Mouse (Mus musculus) kidney, postnatal 0 days (tissue): ENCODE data around the gene Trank1. TPM values are rescaled to one million over a fixed set of nuclear protein-coding genes. Genes with fewer than 3 reads are reported as not detected.

Experiments
- ATAC-seq: fragments of 200-750 bp; cut with Nextera tagmentation; replicated peaks from 2 replicates; pipeline ENCODE4 v1.8.0; 2017; ENCODE audit warnings: low read depth, moderate number of reproducible peaks, moderate TSS enrichment, moderate library complexity; ENCODE audit not compliant: low FRiP score
- DNase-seq: peaks from one replicate; pipeline ENCODE4 v3.0.0-alpha.2; 2016; ENCODE audit warnings: low spot score
- H3K27ac ChIP-seq: fragments of 300-500 bp; sonication (generic); 2 replicates; pipeline ENCODE4 v1.5.1; 2014; ENCODE audit warnings: mild to moderate bottlenecking
- H3K27me3 ChIP-seq: fragments of 300-500 bp; sonication (generic); 2 replicates; pipeline ENCODE4 v1.6.1; 2014; ENCODE audit warnings: low read length, mixed read lengths; ENCODE audit not compliant: insufficient read depth
- H3K36me3 ChIP-seq: fragments of 300-500 bp; sonication (generic); 2 replicates; pipeline ENCODE4 v1.6.1; 2014; ENCODE audit warnings: low read length, mixed read lengths; ENCODE audit not compliant: insufficient read depth
- H3K4me1 ChIP-seq: fragments of 300-500 bp; sonication (generic); replicated peaks from 2 replicates; pipeline ENCODE4 v1.6.1; 2014; ENCODE audit warnings: antibody characterized with exemption, low read length, mixed read lengths; ENCODE audit not compliant: insufficient read depth
- H3K4me2 ChIP-seq: fragments of 300-500 bp; sonication (generic); 2 replicates; pipeline ENCODE4 v1.6.1; 2014; ENCODE audit warnings: mild to moderate bottlenecking, low read length, moderate library complexity, mixed read lengths
- H3K4me3 ChIP-seq: fragments of 300-500 bp; sonication (generic); replicated peaks from 2 replicates; pipeline ENCODE4 v1.5.1; 2014; ENCODE audit warnings: low read depth, low read length
- H3K9ac ChIP-seq: fragments of 300-500 bp; sonication (generic); 2 replicates; pipeline ENCODE4 v1.6.1; 2014; ENCODE audit warnings: low read depth, low read length
- H3K9me3 ChIP-seq: fragments of 300-500 bp; sonication (generic); replicated peaks from 2 replicates; pipeline ENCODE4 v1.6.1; 2016; ENCODE audit warnings: low read length, inconsistent platforms, mixed read lengths
- CTCF ChIP-seq: IDR thresholded peaks from 2 replicates; pipeline ENCODE4 v1.5.1; 2016; ENCODE audit warnings: antibody characterized with exemption, low read depth, mild to moderate bottlenecking, moderate library complexity
- WGBS: fragments of 180-500 bp; shearing (Covaris S2); extraction: QIAGEN DNeasy Blood & Tissue Kit; methylation state at CpG from one replicate; pipeline ENCODE4 v1.1.7; 2014; 5-methylcytosine and 5-hydroxymethylcytosine counted together
- polyA plus RNA-seq: library from polyadenylated mRNA; unstranded; fragments of >200 nt; fragmentation: Nextera tagmentation; extraction: Ambion mirVana; gene quantifications from 2 replicates; pipeline ENCODE4 v1.2.1, GENCODE M21; 2015

Gene Trank1
- polyA plus RNA-seq, 1 experiment from 2014 or later = 1.0 TPM

GRCm38 (mm10) chr9:111438904-111439835, 127.6 kb downstream of the Trank1 start, which contains the start of gene Dclk3:
Gene Dclk3 (plus strand): TSS chr9:111439081.
- Histone ChIP-seq H3K4me2 (peak within 1 kb of the TSS; percentile 72), H3K27me3 (no peaks in the 10 kb centered on the region), H3K36me3 (no peaks in the 10 kb centered on the region), H3K27ac (no peak within 1 kb of the TSS), H3K9ac (peak within 1 kb of the TSS; percentile 50; the same call in 1 of the 2 replicates), H3K4me3 (peak within 1 kb of the TSS; percentile 52), H3K9me3 (no peaks in the 10 kb centered on the region), H3K4me1 (no peaks in the 10 kb centered on the region)
- 2% methylated on average over 56 of the region's 57 CpGs for WGBS
- 0 out of 2 replicates have a peak, but pooled peaks have one; percentile 7 for TF ChIP-seq CTCF
- peak; percentile 33 for DNase-seq
- peak; percentile 79; the same call in 1 of the 2 replicates for ATAC-seq

GRCm38 (mm10) chr9:111439836-111440201, 128.3 kb downstream of the Trank1 start:
- H3K4me2 ChIP-seq = peak overlapping the region; percentile 72
- 51% methylated on average over 8 of the region's 8 CpGs for WGBS
- H3K36me3 ChIP-seq = no peaks in the 10 kb centered on the region
- TF ChIP-seq CTCF = no peak
- DNase-seq = no peak
- 0 out of 2 replicates have a peak overlapping the region, but pooled peaks have one; percentile 18 for H3K9ac ChIP-seq
- H3K9me3 ChIP-seq = no peaks in the 10 kb centered on the region
- no peaks in the 10 kb centered on the region for H3K27me3 ChIP-seq
- H3K4me3 ChIP-seq = peak overlapping the region; percentile 52; the same call in 1 of the 2 replicates
- no peak overlapping the region for H3K27ac ChIP-seq
- no peak for ATAC-seq
- H3K4me1 ChIP-seq = no peaks in the 10 kb centered on the region

GRCm38 (mm10) chr9:111440446-111440845, 128.9 kb downstream of the Trank1 start:
- TF ChIP-seq CTCF = no peak
- no peaks in the 10 kb centered on the region for H3K9me3 ChIP-seq
- H3K4me3 ChIP-seq = no peak overlapping the region
- H3K9ac ChIP-seq = no peak overlapping the region
- H3K27ac ChIP-seq = no peak overlapping the region
- H3K27me3 ChIP-seq = no peaks in the 10 kb centered on the region
- no peaks in the 10 kb centered on the region for H3K4me1 ChIP-seq
- DNase-seq (no peak), ATAC-seq (no peak)
- 80% methylated on average over 6 of the region's 6 CpGs for WGBS
- H3K36me3 ChIP-seq = no peaks in the 10 kb centered on the region
- H3K4me2 ChIP-seq = 0 out of 2 replicates have a peak overlapping the region, but pooled peaks have one; percentile 72

GRCm38 (mm10) chr9:111441151-111441550, 129.6 kb downstream of the Trank1 start:
- 85% methylated on average over 2 of the region's 2 CpGs for WGBS
- no peak overlapping the region for H3K4me2 ChIP-seq
- no peaks in the 10 kb centered on the region for H3K4me1 ChIP-seq
- ATAC-seq (peak; percentile 46; the same call in 1 of the 2 replicates), DNase-seq (no peak)
- H3K9me3 ChIP-seq = no peaks in the 10 kb centered on the region
- no peaks in the 10 kb centered on the region for H3K27me3 ChIP-seq
- no peaks in the 10 kb centered on the region for H3K36me3 ChIP-seq
- TF ChIP-seq CTCF = no peak
- H3K4me3 ChIP-seq = no peak overlapping the region
- H3K27ac ChIP-seq = no peak overlapping the region
- H3K9ac ChIP-seq = no peak overlapping the region

Other genes starting within 250 kb of the Trank1 start
- gene Lrrfip2, start 194.1 kb upstream of the Trank1 start, polyA plus RNA-seq = 39.6 and 39.9 TPM in 2 replicates
- gene Mlh1, start 39.9 kb upstream of the Trank1 start, polyA plus RNA-seq = 25.4 and 26.1 TPM in 2 replicates
- 18.6 and 19.2 TPM in 2 replicates for gene Epm2aip1, start 39.8 kb upstream of the Trank1 start, polyA plus RNA-seq
- gene Dclk3, start 127.3 kb downstream of the Trank1 start, polyA plus RNA-seq = 8.6 and 9.0 TPM in 2 replicates